Mouse (Mus musculus): Measurements from ENCODE around the gene Gm28102. TPM values are rescaled to one million over a fixed set of nuclear protein-coding genes. Genes with fewer than 3 reads are reported as not detected.
"Not testable (repeated sequence)": the region's sequence is repeated elsewhere in the genome, so short reads cannot be mapped to it uniquely, and the experiment has no call there.

The Gm28102 gene
- total RNA-seq (2022), result not detected

DNA sequence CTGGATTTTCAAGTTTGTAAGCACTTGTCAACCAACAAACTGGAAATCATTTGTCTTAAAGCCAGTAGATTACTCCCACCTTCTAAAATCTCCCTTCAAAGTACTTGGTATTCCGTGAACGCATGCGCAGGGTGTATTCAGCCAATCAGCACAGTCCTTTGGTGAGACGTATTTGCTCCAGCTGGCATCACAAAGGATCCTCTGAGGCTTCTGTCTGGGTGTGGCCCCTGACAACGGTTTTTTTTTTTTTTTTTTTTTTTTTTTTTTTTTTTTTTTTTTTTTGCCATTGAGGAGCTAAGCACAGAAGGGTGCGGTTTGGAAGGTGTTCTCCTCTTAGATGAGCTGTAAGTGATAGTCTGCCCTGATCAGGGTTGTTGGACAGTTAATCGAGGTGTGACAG, at the start of gene Gm28102:
Gene Gm28102 (plus strand): TSS at position 301 of the 400 bp plus-strand sequence.
- not testable (repeated sequence) for DNase-seq (ENCODE audit: low spot score in 2 of 2)

Data from gastrocnemius, adult 8-10 months (tissue).